Comparison of ENCODE assay signal across 12 mouse cellular contexts in genomic region chr8:27626133-27626532, GRCm38 (mm10).
DNase-seq lines count a peak whose midpoint lies in the region; ATAC-seq lines count a peak whose summit lies in the region.
"Had no signal": no experiment of that assay in that cellular context is flagged by ENCODE, and none has a peak within 500 bp of the region (broad histone marks: within the 10 kb centered on the region; RNA-seq: fewer than 3 reads in every experiment).

No protein-coding gene starts in this region.

- peak; percentile 48 for DNase-seq in hindbrain, embryonic 14.5 days (ENCODE audit: low spot score)
- DNase-seq in hindbrain, embryonic 10.5 days (ENCODE audit: low spot score) = no peak
- DNase-seq in embryonic facial prominence, embryonic 10.5 days (ENCODE audit: low spot score) = peak; percentile 10
- DNase-seq in layer of hippocampus, postnatal 14 days (ENCODE audit: low spot score in 2 of 2) = peak; percentile 15 to 52
- peak; percentile 62 to 68 for DNase-seq in right cerebral cortex, postnatal 10 days (ENCODE audit: low spot score in 2 of 2)
- no peak for DNase-seq in spleen, postnatal 14 days (ENCODE audit: low spot score in 2 of 2)
- no peak for DNase-seq in heart, adult 8-10 months (ENCODE audit: low spot score)
- DNase-seq: thymus, postnatal 4 days had no signal

- no peaks in the 10 kb centered on the region for H3K4me1 ChIP-seq in hindbrain, embryonic 14.5 days (replicated peaks; ENCODE audit: control insufficient read depth, insufficient read depth, low read length)
- no peaks in the 10 kb centered on the region for H3K4me1 ChIP-seq in hindbrain, embryonic 10.5 days (replicated peaks)
- no peaks in the 10 kb centered on the region for H3K4me1 ChIP-seq in embryonic facial prominence, embryonic 10.5 days
- H3K4me1 ChIP-seq: midbrain, embryonic 10.5 days had no signal

- H3K27me3 ChIP-seq in hindbrain, embryonic 14.5 days (ENCODE audit: control insufficient read depth, insufficient read depth, low read length) = no peaks in the 10 kb centered on the region
- no peaks in the 10 kb centered on the region for H3K27me3 ChIP-seq in hindbrain, embryonic 10.5 days (ENCODE audit: insufficient read depth, poor library complexity, severe bottlenecking)
- no peaks in the 10 kb centered on the region for H3K27me3 ChIP-seq in embryonic facial prominence, embryonic 10.5 days (replicated peaks; ENCODE audit: low read depth, poor library complexity, severe bottlenecking)

- no peak overlapping the region for H3K4me3 ChIP-seq in hindbrain, embryonic 14.5 days (replicated peaks; ENCODE audit: low read length)
- H3K4me3 ChIP-seq in hindbrain, embryonic 10.5 days = no peak overlapping the region
- H3K4me3 ChIP-seq in embryonic facial prominence, embryonic 10.5 days = no peak overlapping the region
- H3K4me3 ChIP-seq: erythroblast, embryonic 14.5 days; midbrain, embryonic 10.5 days had no signal

- H3K4me2 ChIP-seq in hindbrain, embryonic 14.5 days (replicated peaks) = no peak overlapping the region

- ATAC-seq in hindbrain, embryonic 14.5 days (ENCODE audit: low FRiP score) = peak; percentile 64; the same call in 1 of the 2 replicates
- no peak for ATAC-seq in megakaryocyte, adult 5-6 weeks (ENCODE audit: poor library complexity, severe bottlenecking)
- ATAC-seq: intestine, postnatal 0 days had no signal

- no peak overlapping the region for H3K9ac ChIP-seq in hindbrain, embryonic 14.5 days

- H3K9me3 ChIP-seq in hindbrain, embryonic 14.5 days (ENCODE audit: control insufficient read depth, low read length) = no peaks in the 10 kb centered on the region
- no peaks in the 10 kb centered on the region for H3K9me3 ChIP-seq in hindbrain, embryonic 10.5 days
- no peaks in the 10 kb centered on the region for H3K9me3 ChIP-seq in embryonic facial prominence, embryonic 10.5 days
- H3K9me3 ChIP-seq: midbrain, embryonic 10.5 days had no signal

- 76% methylated on average over 3 of the region's 3 CpGs for WGBS in hindbrain, embryonic 14.5 days
- WGBS in hindbrain, embryonic 10.5 days = 79% methylated on average over 3 of the region's 3 CpGs
- 72% methylated on average over 3 of the region's 3 CpGs for WGBS in embryonic facial prominence, embryonic 10.5 days

- no peak overlapping the region for H3K27ac ChIP-seq in hindbrain, embryonic 14.5 days
- H3K27ac ChIP-seq in hindbrain, embryonic 10.5 days = no peak overlapping the region
- H3K27ac ChIP-seq in embryonic facial prominence, embryonic 10.5 days (replicated peaks) = no peak overlapping the region
- H3K27ac ChIP-seq: midbrain, embryonic 10.5 days had no signal

- H3K36me3 ChIP-seq in hindbrain, embryonic 14.5 days (replicated peaks; ENCODE audit: control insufficient read depth, insufficient read depth) = no peaks in the 10 kb centered on the region
- no peaks in the 10 kb centered on the region for H3K36me3 ChIP-seq in hindbrain, embryonic 10.5 days
- no peaks in the 10 kb centered on the region for H3K36me3 ChIP-seq in embryonic facial prominence, embryonic 10.5 days (replicated peaks)
- H3K36me3 ChIP-seq: midbrain, embryonic 10.5 days had no signal

Comparison
In these comparisons a context has a peak if more than half of its experiments do, and no peak if none do; other contexts are left out.
1. DNase-seq: peak in hindbrain, embryonic 14.5 days (single experiment), embryonic facial prominence, embryonic 10.5 days (single experiment), layer of hippocampus, postnatal 14 days (2 of 2) and right cerebral cortex, postnatal 10 days (2 of 2); none in hindbrain, embryonic 10.5 days (single experiment), spleen, postnatal 14 days (0 of 2) and heart, adult 8-10 months (single experiment).